Mouse (Mus musculus): ENCODE results near the gene AC161166.1. TPM values are rescaled to one million over a fixed set of nuclear protein-coding genes. Genes with fewer than 3 reads are reported as not detected.
A peak's percentile ranks its signal among the peaks of the same experiment; 100 is the strongest.
"Not testable (repeated sequence)": the region's sequence is repeated elsewhere in the genome, so short reads cannot be mapped to it uniquely, and the experiment has no call there.

Gene AC161166.1
- total and polyA plus RNA-seq, 2 experiments from 2014 or later: 0.10 TPM; not detected in 1

- no peak overlapping the region for H3K4me2 ChIP-seq (ENCODE audit: low read depth, low read length)
- H3K27me3 ChIP-seq (ENCODE audit: control insufficient read depth, insufficient read depth, low read length): no peaks in the 10 kb centered on the region
- no peaks in the 10 kb centered on the region for H3K36me3 ChIP-seq (replicated peaks; ENCODE audit: control insufficient read depth, insufficient read depth, low read length)
- H3K9me3 ChIP-seq (replicated peaks; ENCODE audit: control insufficient read depth, low read length): no peaks in the 10 kb centered on the region
- no peak for ATAC-seq (ENCODE audit: insufficient read depth, low read depth)
- no peak overlapping the region for H3K27ac ChIP-seq (ENCODE audit: low read depth)
- 73% methylated on average over 6 of the region's 6 CpGs for WGBS
- peaks cover 7% of the 10 kb centered on the region for H3K4me1 ChIP-seq (ENCODE audit: control insufficient read depth, insufficient read depth)
- no peak for DNase-seq (ENCODE audit: low spot score)
- H3K9ac ChIP-seq (replicated peaks; ENCODE audit: low read depth, low read length): no peak overlapping the region
- TF ChIP-seq CTCF (IDR thresholded peaks at IDR 0.05; ENCODE audit: low read depth): no peak
- TF ChIP-seq EP300 (IDR thresholded peaks at IDR 0.05; ENCODE audit: low read depth): no peak
- no peak overlapping the region for H3K4me3 ChIP-seq (ENCODE audit: low read depth, low read length)
These were observed 12.7 kb upstream of the AC161166.1 start for GRCm38 (mm10) chr7:24524978-24525377.

- Histone ChIP-seq H3K9ac (replicated peaks; ENCODE audit: low read depth, low read length) (no peak overlapping the region), H3K27me3 (ENCODE audit: control insufficient read depth, insufficient read depth, low read length) (no peaks in the 10 kb centered on the region), H3K4me1 (ENCODE audit: control insufficient read depth, insufficient read depth) (no peaks in the 10 kb centered on the region), H3K36me3 (replicated peaks; ENCODE audit: control insufficient read depth, insufficient read depth, low read length) (no peaks in the 10 kb centered on the region), H3K27ac (ENCODE audit: low read depth) (no peak overlapping the region), H3K4me2 (ENCODE audit: low read depth, low read length) (no peak overlapping the region), H3K4me3 (ENCODE audit: low read depth, low read length) (no peak overlapping the region), H3K9me3 (replicated peaks; ENCODE audit: control insufficient read depth, low read length) (no peaks in the 10 kb centered on the region)
- ATAC-seq (ENCODE audit: insufficient read depth, low read depth): no peak
- no peak for TF ChIP-seq EP300 (IDR thresholded peaks at IDR 0.05; ENCODE audit: low read depth)
- no peak for TF ChIP-seq CTCF (IDR thresholded peaks at IDR 0.05; ENCODE audit: low read depth)
- no peak for DNase-seq (ENCODE audit: low spot score)
- WGBS: 73% methylated on average over 6 of the region's 6 CpGs
These were observed 11.5 kb upstream of the AC161166.1 start for GRCm38 (mm10) chr7:24523723-24524122.

- H3K4me3 ChIP-seq (ENCODE audit: low read depth, low read length): no peak overlapping the region
- no peaks in the 10 kb centered on the region for H3K36me3 ChIP-seq (replicated peaks; ENCODE audit: control insufficient read depth, insufficient read depth, low read length)
- H3K4me1 ChIP-seq (ENCODE audit: control insufficient read depth, insufficient read depth): no peaks in the 10 kb centered on the region
- ATAC-seq (ENCODE audit: insufficient read depth, low read depth): no peak
- no peak for DNase-seq (ENCODE audit: low spot score)
- TF ChIP-seq EP300 (IDR thresholded peaks at IDR 0.05; ENCODE audit: low read depth) (no peak), CTCF (IDR thresholded peaks at IDR 0.05; ENCODE audit: low read depth) (no peak)
- H3K4me2 ChIP-seq (ENCODE audit: low read depth, low read length): no peak overlapping the region
- WGBS: 45% methylated on average over 5 of the region's 5 CpGs
- no peak overlapping the region for H3K9ac ChIP-seq (replicated peaks; ENCODE audit: low read depth, low read length)
- no peaks in the 10 kb centered on the region for H3K27me3 ChIP-seq (ENCODE audit: control insufficient read depth, insufficient read depth, low read length)
- H3K27ac ChIP-seq (ENCODE audit: low read depth): no peak overlapping the region
- no peaks in the 10 kb centered on the region for H3K9me3 ChIP-seq (replicated peaks; ENCODE audit: control insufficient read depth, low read length)
These were observed 10.6 kb upstream of the AC161166.1 start for GRCm38 (mm10) chr7:24522805-24523204.

GRCm38 (mm10) chr7:24520054-24520453, 7.8 kb upstream of the AC161166.1 start:
- not testable (repeated sequence) for H3K4me2 ChIP-seq (ENCODE audit: low read depth, low read length)
- WGBS: 85% methylated on average over 9 of the region's 10 CpGs

GRCm38 (mm10) chr7:24519130-24519529, 6.9 kb upstream of the AC161166.1 start:
- H3K4me3 ChIP-seq (ENCODE audit: low read depth, low read length): no peak overlapping the region
- no peaks in the 10 kb centered on the region for H3K9me3 ChIP-seq (replicated peaks; ENCODE audit: control insufficient read depth, low read length)
- DNase-seq (ENCODE audit: low spot score) (no peak), ATAC-seq (ENCODE audit: insufficient read depth, low read depth) (no peak)
- H3K27me3 ChIP-seq (ENCODE audit: control insufficient read depth, insufficient read depth, low read length): no peaks in the 10 kb centered on the region
- H3K9ac ChIP-seq (replicated peaks; ENCODE audit: low read depth, low read length): no peak overlapping the region
- no peak overlapping the region for H3K4me2 ChIP-seq (ENCODE audit: low read depth, low read length)
- no peak overlapping the region for H3K27ac ChIP-seq (ENCODE audit: low read depth)
- no peaks in the 10 kb centered on the region for H3K36me3 ChIP-seq (replicated peaks; ENCODE audit: control insufficient read depth, insufficient read depth, low read length)
- no peaks in the 10 kb centered on the region for H3K4me1 ChIP-seq (ENCODE audit: control insufficient read depth, insufficient read depth)
- 55% methylated on average over 3 of the region's 3 CpGs for WGBS
- TF ChIP-seq EP300 (IDR thresholded peaks at IDR 0.05; ENCODE audit: low read depth) (no peak), CTCF (IDR thresholded peaks at IDR 0.05; ENCODE audit: low read depth) (no peak)

More at GRCm38 (mm10) chr7:24520054-24520453, 7.8 kb upstream of the AC161166.1 start:
- not testable (repeated sequence) for H3K27ac ChIP-seq (ENCODE audit: low read depth); H3K36me3 ChIP-seq (replicated peaks; ENCODE audit: control insufficient read depth, insufficient read depth, low read length); H3K4me3 ChIP-seq (ENCODE audit: low read depth, low read length); H3K9me3 ChIP-seq (replicated peaks; ENCODE audit: control insufficient read depth, low read length); DNase-seq (ENCODE audit: low spot score); ATAC-seq (ENCODE audit: insufficient read depth, low read depth); H3K4me1 ChIP-seq (ENCODE audit: control insufficient read depth, insufficient read depth); H3K9ac ChIP-seq (replicated peaks; ENCODE audit: low read depth, low read length); H3K27me3 ChIP-seq (ENCODE audit: control insufficient read depth, insufficient read depth, low read length)

- TF ChIP-seq EP300 (IDR thresholded peaks at IDR 0.05; ENCODE audit: low read depth) (no peak), CTCF (IDR thresholded peaks at IDR 0.05; ENCODE audit: low read depth) (no peak)
- H3K4me3 ChIP-seq (ENCODE audit: low read depth, low read length): no peak overlapping the region
- H3K9ac ChIP-seq (replicated peaks; ENCODE audit: low read depth, low read length): no peak overlapping the region
- no peak for DNase-seq (ENCODE audit: low spot score)
- no peaks in the 10 kb centered on the region for H3K9me3 ChIP-seq (replicated peaks; ENCODE audit: control insufficient read depth, low read length)
- no peak overlapping the region for H3K4me2 ChIP-seq (ENCODE audit: low read depth, low read length)
- H3K36me3 ChIP-seq (replicated peaks; ENCODE audit: control insufficient read depth, insufficient read depth, low read length): no peaks in the 10 kb centered on the region
- H3K27ac ChIP-seq (ENCODE audit: low read depth): no peak overlapping the region
- H3K4me1 ChIP-seq (ENCODE audit: control insufficient read depth, insufficient read depth): no peaks in the 10 kb centered on the region
- peak; percentile 44; the same call in 1 of the 2 replicates for ATAC-seq (ENCODE audit: insufficient read depth, low read depth)
- WGBS: 52% methylated on average over 6 of the region's 6 CpGs
- H3K27me3 ChIP-seq (ENCODE audit: control insufficient read depth, insufficient read depth, low read length): no peaks in the 10 kb centered on the region
These were observed 5.4 kb upstream of the AC161166.1 start for GRCm38 (mm10) chr7:24517654-24518053.
